Mouse (Mus musculus): ENCODE results near the gene Gm17545. TPM values are rescaled to one million over a fixed set of nuclear protein-coding genes. Genes with fewer than 3 reads are reported as not detected.
"Not testable (repeated sequence)": the region's sequence is repeated elsewhere in the genome, so short reads cannot be mapped to it uniquely, and the experiment has no call there.

Gm17545 gene
- not detected for total RNA-seq (2021)
- long read RNA-seq, experiment 1: 0 reads
- long read RNA-seq, experiment 2: 0 reads

- not testable (repeated sequence) for DNase-seq (ENCODE audit: low spot score)
These were observed at the start of gene Gm17545 for GRCm38 (mm10) chr9:22453990-22454389. TSS of gene Gm17545 (plus strand) at chr9:22454290.

- DNase-seq (ENCODE audit: low spot score): no peak
These were observed 48.7 kb upstream of the Gm17545 start for GRCm38 (mm10) chr9:22405414-22405813.

GRCm38 (mm10) chr9:22407633-22408032, 46.5 kb upstream of the Gm17545 start:
- DNase-seq (ENCODE audit: low spot score): not testable (repeated sequence)

GRCm38 (mm10) chr9:22408344-22408743, 45.7 kb upstream of the Gm17545 start:
- not testable (repeated sequence) for DNase-seq (ENCODE audit: low spot score)

GRCm38 (mm10) chr9:22409501-22409900, 44.6 kb upstream of the Gm17545 start:
- no peak for DNase-seq (ENCODE audit: low spot score)

- peak; percentile 97 for DNase-seq (ENCODE audit: low spot score)
These were observed 42.9 kb upstream of the Gm17545 start, which contains the start of gene 9530077C05Rik for GRCm38 (mm10) chr9:22411002-22411857. TSS of gene 9530077C05Rik (plus strand) at chr9:22411513.

- DNase-seq (ENCODE audit: low spot score): no peak
These were observed 37.9 kb upstream of the Gm17545 start for GRCm38 (mm10) chr9:22416187-22416586.

- DNase-seq (ENCODE audit: low spot score): no peak
These were observed 36.5 kb upstream of the Gm17545 start for GRCm38 (mm10) chr9:22417547-22417946.

GRCm38 (mm10) chr9:22419877-22420276, 34.2 kb upstream of the Gm17545 start:
- no peak for DNase-seq (ENCODE audit: low spot score)

- DNase-seq (ENCODE audit: low spot score): no peak
These were observed 33.6 kb upstream of the Gm17545 start for GRCm38 (mm10) chr9:22420491-22420890.

GRCm38 (mm10) chr9:22422559-22422958, 31.5 kb upstream of the Gm17545 start:
- DNase-seq (ENCODE audit: low spot score): no peak

GRCm38 (mm10) chr9:22423507-22423906, 30.6 kb upstream of the Gm17545 start:
- DNase-seq (ENCODE audit: low spot score): no peak

GRCm38 (mm10) chr9:22424196-22424595, 29.9 kb upstream of the Gm17545 start:
- DNase-seq (ENCODE audit: low spot score): no peak

GRCm38 (mm10) chr9:22424719-22425118, 29.4 kb upstream of the Gm17545 start:
- DNase-seq (ENCODE audit: low spot score): no peak

- no peak for DNase-seq (ENCODE audit: low spot score)
These were observed 25.9 kb upstream of the Gm17545 start for GRCm38 (mm10) chr9:22428028-22428665.

GRCm38 (mm10) chr9:22428666-22429410, 25.3 kb upstream of the Gm17545 start:
- no peak for DNase-seq (ENCODE audit: low spot score)

- no peak for DNase-seq (ENCODE audit: low spot score)
These were observed 24.4 kb upstream of the Gm17545 start for GRCm38 (mm10) chr9:22429533-22430241.

GRCm38 (mm10) chr9:22430315-22430840, 23.7 kb upstream of the Gm17545 start:
- DNase-seq (ENCODE audit: low spot score): no peak

GRCm38 (mm10) chr9:22433221-22433620, 20.9 kb upstream of the Gm17545 start:
- no peak for DNase-seq (ENCODE audit: low spot score)

- DNase-seq (ENCODE audit: low spot score): no peak
These were observed 20.0 kb upstream of the Gm17545 start for GRCm38 (mm10) chr9:22434101-22434500.

- no peak for DNase-seq (ENCODE audit: low spot score)
These were observed 15.3 kb upstream of the Gm17545 start for GRCm38 (mm10) chr9:22438826-22439225.

Data from gastrocnemius, adult 18-20 months (tissue).